Mouse (Mus musculus) telencephalon, adult 2 months (tissue): ENCODE measurements around the gene Hspa12b.

Experiments used
- DNase-seq: peaks from one replicate; pipeline ENCODE4 v3.0.0-alpha.2; 2011; ENCODE audit warnings: low read depth, low spot score

Hspa12b gene

DNA sequence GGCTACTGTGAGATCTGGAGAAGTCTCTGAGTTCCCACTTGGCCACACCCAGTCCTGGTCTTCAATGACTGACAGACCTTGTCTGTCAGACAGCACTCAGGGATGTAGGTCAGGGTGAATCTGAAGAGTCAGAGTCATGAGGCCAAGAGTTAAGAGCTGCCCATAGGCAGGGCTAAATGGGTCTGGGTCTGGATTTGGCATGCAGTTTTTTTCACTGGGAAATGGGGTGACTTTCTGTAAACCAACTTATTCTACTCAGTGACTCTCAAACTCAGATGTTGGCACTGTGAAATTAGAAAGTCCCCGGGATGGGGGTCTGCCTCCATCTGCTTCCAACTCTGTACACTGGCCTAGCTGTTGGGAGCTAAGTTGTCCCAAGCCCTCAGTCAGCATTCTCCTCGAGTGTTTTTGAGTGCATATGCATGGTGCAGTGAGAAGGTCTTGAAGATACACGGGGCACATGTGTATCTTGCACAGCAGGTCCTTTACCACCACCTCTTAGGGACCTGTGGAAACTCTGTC is 1.6 kb downstream of the Hspa12b start:
- no peak for DNase-seq

DNA sequence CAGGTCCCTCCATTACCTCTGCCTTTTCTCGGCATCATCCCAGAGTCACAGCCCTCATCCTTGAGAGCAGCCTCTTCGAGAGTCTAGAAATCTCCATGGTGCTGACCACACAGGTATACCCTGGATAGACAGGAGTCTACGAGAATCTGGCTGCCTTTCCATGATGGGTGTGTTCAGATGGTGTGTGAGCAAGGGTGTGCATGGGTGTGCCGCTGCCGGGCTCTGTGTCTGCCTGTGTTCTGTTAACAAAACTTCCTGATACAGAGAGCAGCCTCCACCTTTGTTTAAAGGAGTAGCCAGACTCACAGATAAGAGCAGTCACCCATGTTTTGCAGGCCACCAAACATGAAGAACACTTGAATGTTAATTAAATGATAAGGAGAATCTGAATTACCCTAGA is 2.8 kb downstream of the Hspa12b start:
- DNase-seq: no peak

DNA sequence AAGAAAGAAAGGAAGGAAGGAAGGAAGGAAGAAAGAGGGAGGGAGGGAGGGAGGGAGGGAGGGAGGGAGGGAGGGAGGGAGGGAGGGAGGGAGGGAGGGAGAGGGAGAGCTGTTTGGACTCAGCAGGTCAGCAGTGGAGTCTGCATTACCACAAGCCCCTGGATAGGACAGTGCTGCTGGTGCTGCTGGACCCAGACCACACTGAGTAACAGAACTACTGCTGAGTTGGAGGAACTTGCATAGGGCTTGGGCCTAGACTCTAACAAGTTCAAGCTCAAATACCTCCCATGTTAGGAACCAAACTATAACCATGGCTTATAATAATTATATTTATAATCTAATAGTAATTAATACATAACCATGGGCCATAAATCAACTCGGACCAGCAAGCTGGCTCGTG is 3.8 kb downstream of the Hspa12b start:
- no peak for DNase-seq

DNA sequence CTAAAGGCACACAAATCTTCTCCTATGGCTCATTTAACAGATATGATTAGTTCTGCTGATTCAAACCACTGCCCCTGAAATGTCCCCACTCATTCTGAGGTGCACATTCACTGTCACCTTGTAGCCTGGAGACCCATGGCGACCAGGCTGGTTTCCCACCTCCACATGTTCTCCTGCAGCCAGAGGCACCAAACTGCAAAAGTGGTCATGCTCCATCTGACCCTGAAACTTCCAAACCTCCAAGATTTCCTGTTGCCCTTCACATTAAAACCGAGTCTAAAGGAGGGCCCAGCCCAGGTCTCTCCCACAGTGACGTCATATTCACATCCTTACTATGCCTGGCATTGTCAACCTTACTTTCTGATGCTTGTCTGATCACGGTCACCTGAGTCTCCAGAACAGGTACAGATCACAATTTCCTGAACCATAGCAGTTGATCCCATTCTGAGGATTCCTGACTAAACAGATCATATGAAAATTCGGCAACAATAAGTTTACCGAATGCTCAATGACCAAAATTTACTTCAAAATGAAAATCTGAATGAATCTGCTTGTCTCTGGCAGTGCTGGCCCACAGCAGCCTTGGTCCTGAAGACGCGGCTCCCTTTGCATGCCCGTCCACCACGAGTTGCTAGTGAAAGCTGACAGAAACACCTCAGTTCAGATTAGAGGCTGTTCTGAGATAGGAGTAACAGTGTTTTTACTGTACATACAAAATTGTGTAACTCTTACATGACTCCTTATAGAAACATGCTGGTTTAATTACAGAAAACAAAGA is 5.2 kb downstream of the Hspa12b start:
- DNase-seq: no peak

DNA sequence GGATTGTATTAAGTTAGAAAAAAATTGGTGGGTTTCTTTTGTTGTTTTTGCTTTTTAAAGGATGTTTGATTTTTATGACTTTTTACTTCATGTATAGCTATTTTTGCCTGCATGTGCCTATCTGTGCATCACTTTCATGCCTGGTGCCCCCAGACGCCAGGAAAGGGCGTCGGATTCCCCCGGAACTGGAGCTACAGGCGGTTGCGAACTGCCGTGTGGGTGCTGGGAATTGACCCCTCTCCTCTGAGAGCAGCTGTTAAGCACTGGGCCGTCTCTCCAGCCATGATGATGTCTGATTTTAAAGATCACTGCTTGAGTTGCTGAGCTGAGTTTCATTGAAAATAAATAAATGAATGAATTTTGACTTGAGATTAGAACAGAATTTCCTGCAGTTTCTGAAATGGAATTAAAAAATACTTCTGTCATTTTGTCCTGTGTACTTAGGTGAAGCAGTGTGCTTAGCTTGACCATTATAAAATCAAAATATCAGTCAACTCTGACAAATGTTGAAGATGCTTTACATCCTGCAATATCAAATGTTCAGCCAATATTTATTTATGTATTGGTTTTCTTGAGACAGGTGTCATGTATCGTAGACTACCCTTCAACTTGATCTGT is 6.0 kb downstream of the Hspa12b start, which contains the start of gene Gm11037:
TSS of gene Gm11037 (plus strand) at position 568 of the 618 bp plus-strand sequence.
- no peak for DNase-seq

DNA sequence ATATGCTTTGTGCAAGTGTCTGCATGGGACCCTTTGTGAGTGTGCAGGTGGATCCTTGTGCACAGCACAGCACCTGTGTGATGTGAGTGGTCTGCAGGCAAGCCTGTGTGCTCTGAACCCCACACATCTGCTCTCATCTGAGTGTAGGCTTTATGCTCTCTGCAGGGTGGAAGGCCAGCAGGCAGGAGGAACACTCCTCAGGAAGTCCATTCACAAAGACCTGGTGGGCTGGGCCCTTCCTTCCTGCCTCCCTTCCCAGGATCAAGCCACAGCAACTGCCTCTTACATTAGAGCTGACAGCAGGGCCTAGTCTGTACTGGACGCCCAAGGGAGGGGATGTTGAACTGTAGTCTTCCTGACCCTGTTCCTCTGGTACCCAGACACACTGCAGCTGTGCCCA is 7.3 kb downstream of the Hspa12b start:
- no peak for DNase-seq

DNA sequence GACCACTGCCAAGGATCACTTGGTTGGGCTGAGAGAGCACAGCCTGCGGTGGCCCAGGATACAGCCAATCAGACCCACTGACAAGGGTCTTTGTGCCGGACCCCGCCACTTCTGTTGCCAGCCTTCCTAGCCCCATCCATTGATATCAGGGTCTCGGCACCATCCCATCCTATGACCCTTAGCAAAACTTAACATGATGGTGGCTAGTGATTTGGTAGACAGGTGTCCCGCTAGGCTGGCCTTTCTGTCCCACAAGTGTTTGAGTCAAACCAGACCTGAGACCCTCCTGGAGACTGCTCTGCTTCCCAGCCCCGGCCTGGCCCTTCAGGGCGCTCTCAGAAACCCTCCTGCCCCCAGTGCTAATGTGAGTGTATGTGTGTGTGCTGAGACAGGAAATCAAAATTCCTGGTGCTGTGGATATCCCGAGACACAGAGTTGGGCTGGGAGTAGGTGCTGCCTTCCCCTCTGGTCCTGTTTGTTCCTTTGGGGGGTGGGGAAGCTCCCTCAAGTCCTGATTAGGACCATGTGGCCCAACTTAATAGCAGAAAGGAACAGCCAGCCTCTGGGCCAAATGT is 7.8 kb downstream of the Hspa12b start:
- no peak for DNase-seq

DNA sequence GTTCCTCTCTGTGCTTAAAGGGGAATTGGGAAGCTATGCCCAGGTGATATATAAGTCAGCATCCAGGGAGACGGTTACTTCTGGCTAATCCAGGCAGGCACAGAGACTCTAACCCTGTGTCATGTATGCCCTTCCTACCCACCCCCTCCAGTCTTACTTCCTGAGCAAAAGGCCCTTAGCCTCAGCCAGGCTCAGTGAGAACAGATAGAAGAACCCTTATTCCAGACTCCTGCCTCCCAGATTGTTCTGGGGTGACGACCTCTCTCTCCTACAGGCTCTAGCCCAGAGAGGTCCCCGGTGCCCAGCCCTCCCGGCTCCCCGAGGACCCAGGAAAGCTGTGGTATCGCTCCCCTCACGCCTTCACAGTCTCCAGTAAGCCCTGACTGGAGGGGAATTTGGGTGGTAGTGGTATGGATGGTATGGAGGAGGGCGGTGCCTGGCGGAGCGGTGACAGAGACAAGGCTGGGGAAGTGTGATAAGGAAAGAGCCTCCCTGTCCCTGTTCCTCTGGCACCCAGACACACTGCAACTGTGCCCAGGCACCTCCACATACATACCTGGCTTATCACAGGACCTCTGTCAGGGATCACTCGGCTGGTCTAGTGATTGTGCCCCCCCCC is 8.6 kb downstream of the Hspa12b start:
- DNase-seq: no peak

DNA sequence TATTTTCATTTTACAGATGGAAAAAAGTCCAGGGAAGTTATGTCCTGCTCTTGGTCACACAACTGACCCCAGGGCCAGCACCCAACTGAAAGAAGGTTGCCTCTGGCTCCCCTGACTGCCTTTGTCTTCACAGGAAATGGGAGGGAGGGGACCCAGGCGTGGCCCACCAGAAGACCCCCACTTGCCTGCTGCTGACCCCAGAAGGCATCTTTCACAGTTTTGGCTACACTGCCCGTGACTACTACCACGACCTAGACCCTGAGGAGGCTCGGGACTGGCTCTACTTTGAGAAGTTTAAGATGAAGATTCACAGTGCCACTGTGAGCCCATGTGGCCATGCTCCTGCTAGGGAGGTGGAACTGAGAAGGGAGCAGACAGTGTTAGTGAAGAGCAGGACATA is 11.2 kb downstream of the Hspa12b start:
- no peak for DNase-seq

DNA sequence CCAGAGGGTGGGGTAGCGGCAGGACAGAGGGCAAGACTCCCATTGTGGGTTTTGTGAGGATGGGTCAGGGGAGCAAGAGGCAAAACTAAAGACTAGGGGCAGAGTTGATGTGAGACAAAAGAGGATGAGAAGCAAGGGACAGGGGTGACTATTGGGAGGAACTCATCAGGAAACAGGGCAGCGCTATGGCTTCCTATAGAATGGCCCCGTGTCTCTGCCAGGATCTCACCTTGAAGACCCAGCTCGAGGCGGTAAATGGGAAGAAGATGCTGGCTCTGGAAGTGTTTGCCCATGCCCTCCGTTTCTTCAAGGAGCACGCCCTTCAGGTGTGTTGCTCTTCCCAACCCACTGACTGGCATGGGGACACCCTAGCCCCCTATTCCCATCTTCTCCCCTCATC is 11.7 kb downstream of the Hspa12b start:
- DNase-seq: no peak

DNA sequence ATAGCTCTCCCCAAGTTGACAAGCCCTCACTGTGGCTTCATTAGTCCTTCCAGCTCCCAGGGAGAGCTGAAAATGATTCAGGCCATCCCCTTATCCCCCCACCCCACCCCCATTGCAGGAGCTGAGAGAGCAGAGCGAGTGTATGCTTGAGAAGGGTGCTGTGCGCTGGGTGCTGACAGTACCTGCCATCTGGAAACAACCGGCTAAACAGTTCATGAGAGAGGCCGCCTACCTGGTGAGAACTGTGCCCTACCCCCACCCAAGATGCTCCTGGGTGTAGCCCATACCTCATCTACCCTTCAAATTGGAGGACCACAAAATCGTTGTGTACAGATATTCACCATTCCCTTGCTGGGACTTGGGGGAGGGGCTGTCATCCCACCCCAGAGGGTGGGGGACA is 12.2 kb downstream of the Hspa12b start:
- no peak for DNase-seq

DNA sequence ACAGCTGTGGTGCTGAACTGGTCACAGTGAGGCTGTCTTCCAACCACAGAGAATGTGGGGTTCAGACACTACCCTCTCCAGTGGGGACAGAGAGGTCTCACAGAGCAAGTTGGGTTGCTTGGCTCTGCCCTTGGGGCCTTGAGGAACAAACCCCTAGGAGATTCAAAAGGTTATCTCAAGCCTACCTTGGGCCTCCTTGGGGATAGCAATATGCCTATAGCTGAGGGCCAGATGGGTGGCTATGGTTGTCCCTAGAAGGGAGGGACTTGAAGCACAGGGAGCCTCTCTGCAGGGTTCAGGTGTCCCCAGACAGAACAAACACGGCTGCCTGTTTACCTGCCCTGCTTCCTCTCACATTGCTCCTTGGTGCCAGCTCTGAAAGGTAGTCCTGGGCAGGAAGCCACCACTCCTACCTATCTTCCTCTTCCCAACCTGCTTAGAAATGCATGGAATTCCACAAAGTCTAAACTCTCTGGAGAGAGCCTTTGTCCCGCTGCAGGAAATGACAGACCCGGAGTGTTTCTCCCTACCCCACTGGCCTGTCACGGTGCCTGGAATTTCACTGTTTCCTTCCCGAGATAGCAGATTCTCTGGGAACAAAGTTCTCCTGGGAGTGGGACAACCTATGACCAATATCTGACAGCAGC is 12.9 kb downstream of the Hspa12b start:
- no peak for DNase-seq

DNA sequence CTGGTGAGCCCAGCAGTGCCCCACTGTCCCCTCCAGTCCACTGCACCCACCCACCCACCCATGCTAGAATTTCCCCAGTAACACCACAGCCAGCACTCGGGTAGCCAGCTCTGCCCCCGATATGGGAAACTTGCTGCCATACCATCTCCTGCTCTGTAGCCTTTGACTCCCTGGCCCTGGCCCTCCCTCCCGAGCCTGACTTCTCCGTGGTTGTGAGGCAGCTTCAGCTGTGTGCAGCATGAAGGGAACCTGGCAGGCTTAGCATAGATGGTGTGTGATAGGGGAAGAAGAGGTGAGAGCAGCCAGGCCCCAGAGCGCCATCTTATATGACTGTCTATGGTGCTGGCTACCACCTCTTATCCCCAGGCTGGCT is 13.4 kb downstream of the Hspa12b start:
- no peak for DNase-seq

DNA sequence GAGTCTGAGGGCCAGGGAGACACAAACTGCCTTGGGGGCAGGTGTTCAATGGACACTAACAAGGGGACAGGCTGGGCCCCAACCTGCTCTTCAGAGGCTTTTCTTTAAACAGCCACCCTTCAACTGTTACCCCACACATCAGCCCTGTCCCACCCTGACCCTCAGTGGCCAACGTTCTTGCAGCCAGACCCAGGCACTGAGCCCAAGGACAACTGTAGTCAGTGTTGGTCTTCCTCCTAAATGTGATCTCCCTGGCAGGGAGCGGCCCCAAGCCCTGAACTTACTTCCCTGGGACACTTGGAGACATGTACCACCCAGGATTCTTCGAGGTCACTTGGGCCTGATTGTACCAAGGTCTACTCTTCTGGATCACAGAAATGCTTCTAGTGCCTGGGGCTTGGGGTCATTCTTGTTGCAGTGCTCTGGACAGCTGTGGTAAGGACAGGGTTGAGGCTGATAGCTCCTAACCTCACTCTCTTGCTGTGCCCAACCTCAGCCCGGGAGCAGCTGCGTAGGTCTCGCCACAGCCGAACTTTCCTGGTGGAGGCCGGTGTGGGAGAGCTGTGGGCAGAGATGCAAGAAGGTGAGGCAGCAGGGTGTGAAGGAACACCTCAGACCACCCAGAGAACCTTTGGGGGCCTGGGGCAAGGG is 14.4 kb downstream of the Hspa12b start:
- no peak for DNase-seq

DNA sequence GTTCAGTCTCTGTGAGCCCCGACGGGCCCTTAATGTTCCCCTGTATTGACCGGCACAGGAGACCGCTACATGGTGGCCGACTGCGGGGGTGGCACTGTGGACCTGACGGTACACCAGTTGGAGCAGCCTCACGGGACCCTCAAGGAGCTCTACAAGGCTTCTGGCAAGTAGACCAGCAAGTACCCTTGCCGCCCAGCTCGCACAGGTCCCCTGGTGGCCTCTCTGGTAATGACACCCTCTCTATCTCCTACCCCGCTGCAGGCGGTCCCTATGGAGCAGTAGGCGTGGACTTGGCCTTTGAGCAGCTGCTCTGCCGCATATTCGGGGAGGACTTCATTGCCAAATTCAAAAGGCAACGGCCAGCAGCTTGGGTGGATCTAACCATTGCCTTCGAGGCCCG is 15.5 kb downstream of the Hspa12b start:
- no peak for DNase-seq

DNA sequence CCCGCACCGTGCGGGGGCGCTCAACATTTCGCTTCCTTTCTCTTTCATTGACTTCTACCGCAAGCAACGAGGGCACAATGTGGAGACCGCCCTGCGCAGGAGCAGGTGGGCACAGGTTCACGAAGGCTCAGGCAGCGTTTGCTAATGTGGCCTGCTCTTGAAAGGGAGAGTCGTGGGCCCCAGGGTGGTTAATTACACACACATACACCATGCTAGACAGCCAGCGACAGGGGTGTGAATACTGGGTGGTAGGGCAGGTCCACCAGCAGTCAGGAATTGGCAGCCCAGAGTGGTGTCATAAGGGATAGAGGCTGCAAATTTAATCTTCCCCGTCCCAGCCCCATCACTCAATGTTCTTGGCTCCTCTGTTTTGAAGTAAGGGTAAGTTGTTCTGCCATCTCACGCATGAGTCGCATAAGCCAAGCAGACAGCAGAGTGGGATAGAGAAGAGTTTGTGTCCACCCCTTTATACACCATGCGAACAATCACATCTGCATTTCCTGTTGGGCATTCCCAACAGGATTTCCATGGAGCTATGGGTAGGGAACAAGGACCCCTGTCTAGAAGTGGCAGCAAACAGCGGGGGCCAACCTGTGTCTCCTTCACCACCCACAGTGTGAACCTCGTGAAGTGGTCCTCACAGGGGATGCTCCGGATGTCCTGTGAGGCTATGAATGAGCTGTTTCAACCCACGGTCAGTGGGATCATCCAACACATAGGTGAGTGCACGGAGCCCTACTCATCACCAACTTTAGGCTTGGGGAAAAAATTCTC is 16.1 kb downstream of the Hspa12b start:
- DNase-seq: no peak

DNA sequence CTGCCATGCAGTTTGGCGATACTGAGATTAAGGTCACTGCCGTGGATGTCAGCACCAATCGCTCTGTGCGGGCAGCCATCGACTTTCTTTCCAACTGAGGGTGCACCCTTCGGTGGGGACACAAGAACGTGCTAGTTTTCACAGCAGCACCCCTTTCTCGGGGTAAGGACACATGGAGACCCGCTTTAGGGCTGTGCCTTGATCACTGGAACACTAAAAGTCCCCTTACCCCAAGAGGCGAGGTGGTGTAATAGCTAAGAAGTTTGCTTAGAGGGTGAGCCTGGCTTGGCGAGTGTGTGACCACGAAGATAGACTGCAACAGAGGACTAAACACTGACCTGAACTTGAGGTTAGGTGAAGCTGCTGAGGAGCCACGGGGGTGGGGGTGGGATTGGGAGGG is 18.0 kb downstream of the Hspa12b start:
- DNase-seq: no peak

DNA sequence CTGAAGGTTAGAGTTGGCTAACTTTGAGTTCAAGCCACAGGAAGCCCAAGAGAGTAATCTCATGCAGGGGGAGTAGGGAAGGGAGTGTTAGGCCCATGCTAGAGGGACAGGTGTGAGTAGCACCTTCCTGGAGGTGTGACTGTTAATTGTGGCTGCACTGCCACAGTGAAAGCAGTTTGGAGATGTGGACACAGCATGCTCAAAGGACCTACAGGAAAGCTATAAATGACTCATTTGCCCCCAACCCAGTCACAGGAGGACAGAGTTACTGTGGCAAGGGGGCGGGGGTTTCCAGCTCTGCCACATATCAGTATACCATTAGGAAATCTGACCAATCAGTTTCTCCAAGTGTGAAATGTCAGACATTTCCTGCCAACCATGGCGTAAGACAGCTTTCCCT is 18.5 kb downstream of the Hspa12b start:
- DNase-seq: no peak

DNA sequence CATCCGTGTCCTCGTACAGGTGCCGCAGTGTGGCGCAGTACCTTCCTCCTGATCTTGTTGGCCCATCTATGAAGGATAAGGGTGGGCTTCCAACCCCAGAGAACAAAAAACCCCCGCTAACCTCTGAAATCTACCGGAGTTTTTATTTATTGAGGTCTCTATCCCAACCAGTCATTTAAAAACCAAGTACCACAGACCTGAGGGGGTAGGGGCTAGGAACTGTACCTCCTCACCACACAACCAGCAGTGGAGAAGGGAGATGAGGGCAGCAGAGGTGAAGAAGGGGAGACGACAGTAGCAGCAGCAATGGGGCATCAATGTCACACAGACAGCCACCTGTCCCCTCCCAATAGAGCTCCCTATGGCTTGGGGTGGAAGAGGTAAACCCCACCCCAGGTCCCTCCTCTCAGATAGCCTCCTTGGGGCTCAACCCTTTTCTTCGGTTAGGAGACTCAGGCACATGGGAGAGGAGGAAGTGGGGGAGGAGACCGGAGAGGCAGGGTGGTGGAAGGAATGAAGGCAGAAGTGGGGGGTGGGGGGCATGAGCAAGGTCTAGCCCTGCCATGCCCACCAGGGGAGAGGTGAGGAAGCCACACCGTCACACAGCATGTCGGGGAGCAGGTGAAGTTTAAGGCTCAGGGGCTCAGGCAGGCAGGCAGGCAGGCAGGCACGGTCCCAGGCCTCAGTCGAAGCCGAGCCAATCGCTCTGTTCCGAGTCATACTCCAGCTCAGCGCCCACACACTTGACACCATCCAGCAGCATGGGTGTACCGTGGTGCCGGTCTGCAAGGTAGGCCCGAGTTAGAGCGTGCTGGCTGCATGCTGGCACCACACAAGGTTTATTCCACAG is 19.3 kb downstream of the Hspa12b start:
- no peak for DNase-seq

DNA sequence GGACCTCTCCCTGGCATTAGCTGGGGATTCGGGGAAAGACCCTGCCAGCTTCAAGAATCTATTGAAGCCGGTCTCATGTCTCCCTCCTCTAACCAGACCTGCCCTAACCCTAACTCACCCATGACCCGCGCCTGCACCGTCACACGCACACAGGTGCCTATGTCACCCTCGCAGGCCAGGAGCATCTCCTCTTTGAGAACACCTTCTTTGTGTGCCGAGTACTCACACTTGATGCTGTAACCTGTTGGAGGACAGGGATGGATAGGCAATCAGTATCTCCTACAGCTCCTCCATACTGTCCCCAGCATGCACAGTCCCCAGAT is 19.9 kb downstream of the Hspa12b start:
- DNase-seq: no peak
